Mouse (Mus musculus) C2C12 (cell line): ENCODE data around the gene Psma5.

Experiments used
- CEBPB ChIP-seq: IDR thresholded peaks from one replicate; pipeline ENCODE4 v1.6.1; 2011; ENCODE audit warnings: low read depth, mild to moderate bottlenecking, control low read depth, moderate library complexity
- CTCF ChIP-seq: IDR thresholded peaks from one replicate; pipeline ENCODE4 v1.5.1; 2011; ENCODE audit not compliant: control insufficient read depth, insufficient read depth, insufficient read length
- FOSL1 ChIP-seq: IDR thresholded peaks from one replicate; pipeline ENCODE4 v1.8.0; 2011; ENCODE audit warnings: mild to moderate bottlenecking, low read length; ENCODE audit not compliant: poor library complexity, insufficient read depth, severe bottlenecking
- MAX ChIP-seq: IDR thresholded peaks from one replicate; pipeline ENCODE4 v1.6.1; 2011; ENCODE audit warnings: mild to moderate bottlenecking, control low read depth
- USF1 ChIP-seq: IDR thresholded peaks from one replicate; pipeline ENCODE4 v1.6.1; 2011; ENCODE audit warnings: low read depth, mild to moderate bottlenecking, control low read depth, moderate library complexity

- no peak for TF ChIP-seq CEBPB
- no peak for TF ChIP-seq MAX
- no peak for TF ChIP-seq CTCF
- no peak for TF ChIP-seq FOSL1
- no peak for TF ChIP-seq USF1
Measured at GRCm38 (mm10) chr3:108314038-108314675, 57.4 kb downstream of the Psma5 start.
